Mouse (Mus musculus) B cell, adult 67 days (primary cell): ENCODE measurements around the gene Scgb2b17. TPM values are rescaled to one million over a fixed set of nuclear protein-coding genes. Genes with fewer than 3 reads are reported as not detected.

Experiments
- total RNA-seq, 2 experiments: library from RNA; stranded (reverse); gene quantifications; 4 replicates each; pipeline ENCODE4 v1.2.4; 2023

Scgb2b17 gene
- not detected for total RNA-seq

DNA sequence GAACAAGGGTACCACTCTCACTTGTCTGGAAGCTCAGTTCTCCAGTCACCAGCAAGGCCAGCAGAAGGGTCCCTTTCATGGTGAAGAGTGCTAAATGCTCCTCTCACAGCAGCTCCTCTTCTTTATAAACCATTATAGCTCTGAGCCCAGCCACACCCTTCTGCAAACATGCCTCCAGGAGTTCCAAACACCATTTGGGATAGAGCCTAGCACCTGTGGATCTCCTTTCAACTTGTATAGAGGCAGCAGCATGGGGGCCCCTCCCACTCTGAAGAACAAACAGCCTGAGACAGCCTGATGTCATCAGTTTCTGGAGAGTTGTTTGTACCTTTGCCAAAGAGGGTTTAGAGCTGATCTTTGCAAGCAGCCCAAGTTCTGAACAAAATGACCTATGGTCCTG, at the start of gene Scgb2b17:
Scgb2b17 (minus strand) TSS at position 101 of the 400 bp plus-strand sequence.

DNA sequence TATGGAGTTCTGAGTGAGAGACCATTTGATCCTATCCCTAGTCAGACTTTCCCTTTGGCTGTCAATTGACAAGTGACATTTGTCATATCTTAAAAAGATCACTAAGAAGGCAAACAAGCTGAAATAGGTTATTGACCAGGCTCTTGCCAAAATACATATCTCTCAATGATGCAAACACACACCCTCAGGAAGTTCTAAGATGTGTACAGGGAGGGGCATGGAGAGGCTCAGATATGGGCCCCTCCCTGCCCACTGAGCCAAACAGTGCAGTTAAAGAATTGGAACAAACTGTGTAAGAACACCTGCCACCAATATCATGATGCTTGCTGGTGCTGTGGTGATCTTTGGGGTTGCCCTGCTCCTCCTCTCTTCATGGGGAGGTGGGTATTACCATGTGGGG, 6.8 kb upstream of the Scgb2b17 start, which contains the start of gene Scgb1b17:
Scgb1b17 (plus strand) TSS at position 301 of the 400 bp plus-strand sequence.

Other genes with a start within 250 kb of the Scgb2b17 start
- not detected for gene Scgb2b15, start 226.9 kb downstream of the Scgb2b17 start, total RNA-seq
- not detected for gene Scgb1b15, start 220.0 kb downstream of the Scgb2b17 start, total RNA-seq
- gene Scgb1b17, start 6.9 kb upstream of the Scgb2b17 start, total RNA-seq: not detected
- not detected for gene Scgb2b18, start 117.3 kb upstream of the Scgb2b17 start, total RNA-seq
- not detected for gene Scgb1b18, start 129.0 kb upstream of the Scgb2b17 start, total RNA-seq
- not detected for gene Scgb2b19, start 223.8 kb upstream of the Scgb2b17 start, total RNA-seq
- not detected for gene Scgb1b19, start 230.7 kb upstream of the Scgb2b17 start, total RNA-seq